Mouse (Mus musculus) liver, embryonic 11.5 days (tissue): Measurements from ENCODE around the gene Tex19.1. TPM values are rescaled to one million over a fixed set of nuclear protein-coding genes. Genes with fewer than 3 reads are reported as not detected.

ENCODE experiments used
- ATAC-seq: fragments of 200-750 bp; cut with Nextera tagmentation; replicated peaks from 2 replicates; pipeline ENCODE4 v1.8.0; 2017; ENCODE audit warnings: moderate number of reproducible peaks, mild to moderate bottlenecking, moderate TSS enrichment, moderate library complexity; ENCODE audit not compliant: low FRiP score
- DNase-seq: peaks from one replicate; pipeline ENCODE4 v3.0.0-alpha.2; 2017; ENCODE audit warnings: low spot score
- H3K27ac ChIP-seq: fragments of 300-500 bp; sonication (generic); 2 replicates; pipeline ENCODE4 v1.5.1; 2014; ENCODE audit warnings: mild to moderate bottlenecking, low read depth, low read length, control low read depth
- H3K27me3 ChIP-seq: fragments of 300-500 bp; sonication (generic); replicated peaks from 2 replicates; pipeline ENCODE4 v1.6.1; 2014; ENCODE audit warnings: low read length, mixed read lengths; ENCODE audit not compliant: control insufficient read depth, insufficient read depth
- H3K36me3 ChIP-seq: fragments of 300-500 bp; sonication (generic); 2 replicates; pipeline ENCODE4 v1.6.1; 2014; ENCODE audit warnings: mild to moderate bottlenecking, low read length, moderate library complexity, mixed read lengths; ENCODE audit not compliant: control insufficient read depth, insufficient read depth
- H3K4me1 ChIP-seq: fragments of 300-500 bp; sonication (generic); replicated peaks from 2 replicates; pipeline ENCODE4 v1.6.1; 2014; ENCODE audit warnings: low read length, mixed read lengths; ENCODE audit not compliant: control insufficient read depth, insufficient read depth
- H3K4me2 ChIP-seq: fragments of 300-500 bp; sonication (generic); 2 replicates; pipeline ENCODE4 v1.6.1; 2014; ENCODE audit warnings: mild to moderate bottlenecking, control low read depth, moderate library complexity
- H3K4me3 ChIP-seq: fragments of 300-500 bp; sonication (generic); 2 replicates; pipeline ENCODE4 v1.5.1; 2014; ENCODE audit warnings: low read depth, low read length, control low read depth
- H3K9ac ChIP-seq: fragments of 300-500 bp; sonication (generic); 2 replicates; pipeline ENCODE4 v1.6.1; 2014; ENCODE audit warnings: low read depth, low read length, control low read depth
- H3K9me3 ChIP-seq: fragments of 300-500 bp; sonication (generic); 2 replicates; pipeline ENCODE4 v1.6.1; 2016; ENCODE audit warnings: low read length, inconsistent platforms, mixed read lengths; ENCODE audit not compliant: control insufficient read depth
- WGBS: fragments of 180-500 bp; shearing (Covaris S2); extraction: QIAGEN DNeasy Blood & Tissue Kit; methylation state at CpG from one replicate; pipeline ENCODE4 v1.1.7; 2014; 5-methylcytosine and 5-hydroxymethylcytosine counted together
- polyA plus RNA-seq: library from polyadenylated mRNA; unstranded; fragments of >200 nt; fragmentation: Nextera tagmentation; extraction: Ambion mirVana; gene quantifications from 2 replicates; pipeline ENCODE4 v1.2.1, GENCODE M21; 2014

The Tex19.1 gene
- polyA plus RNA-seq, 1 experiment from 2014 or later, result 0.43 TPM

DNA sequence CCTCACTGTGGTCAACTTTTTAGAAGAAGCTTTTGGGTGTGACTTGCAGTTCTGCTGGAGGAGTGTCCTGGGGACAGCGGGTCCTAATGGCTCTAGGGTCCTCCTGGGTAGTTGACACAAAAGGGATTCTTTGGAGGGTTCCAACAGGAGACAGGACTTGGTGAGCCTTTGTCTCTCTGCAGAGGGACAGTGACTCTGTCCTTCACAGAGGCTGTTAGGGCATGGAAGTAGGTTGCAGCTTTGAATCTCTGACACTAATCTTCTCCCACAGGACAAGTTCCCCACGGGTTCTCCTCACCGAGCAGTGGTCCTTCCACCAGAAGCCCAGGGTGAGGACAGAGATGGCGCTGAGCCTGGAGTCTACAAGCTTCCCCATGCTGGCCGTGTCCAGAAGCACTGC is 14.0 kb downstream of the Tex19.1 start, which contains the start of gene Uts2r:
Gene Uts2r (plus strand): TSS at position 301 of the 400 bp plus-strand sequence.
- DNase-seq (no peak), ATAC-seq (no peak)
- WGBS, result 79% methylated on average over 5 of the region's 5 CpGs
- 0 out of 2 replicates have a peak, but pooled peaks cover 5% of the 10 kb centered on the region for H3K4me1 ChIP-seq
- H3K27ac ChIP-seq, result no peak within 1 kb of the TSS
- H3K9ac ChIP-seq, result no peak within 1 kb of the TSS
- H3K9me3 ChIP-seq, result no peaks in the 10 kb centered on the region
- no peak within 1 kb of the TSS for H3K4me3 ChIP-seq
- peaks cover 34% of the 10 kb centered on the region for H3K27me3 ChIP-seq
- no peak within 1 kb of the TSS for H3K4me2 ChIP-seq
- no peaks in the 10 kb centered on the region for H3K36me3 ChIP-seq

- DNase-seq, result no peak
- H3K27me3 ChIP-seq, result peaks cover 25% of the 10 kb centered on the region
- no peak for ATAC-seq
- H3K4me3 ChIP-seq, result no peak overlapping the region
- H3K27ac ChIP-seq, result no peak overlapping the region
- H3K4me1 ChIP-seq, result 0 out of 2 replicates have a peak, but pooled peaks cover 5% of the 10 kb centered on the region
- no peaks in the 10 kb centered on the region for H3K9me3 ChIP-seq
- H3K36me3 ChIP-seq, result no peaks in the 10 kb centered on the region
- no peak overlapping the region for H3K4me2 ChIP-seq
- H3K9ac ChIP-seq, result no peak overlapping the region
- WGBS, result 89% methylated on average over 26 of the region's 26 CpGs
Measured at GRCm38 (mm10) chr11:121160636-121161346, 14.8 kb downstream of the Tex19.1 start.

DNA sequence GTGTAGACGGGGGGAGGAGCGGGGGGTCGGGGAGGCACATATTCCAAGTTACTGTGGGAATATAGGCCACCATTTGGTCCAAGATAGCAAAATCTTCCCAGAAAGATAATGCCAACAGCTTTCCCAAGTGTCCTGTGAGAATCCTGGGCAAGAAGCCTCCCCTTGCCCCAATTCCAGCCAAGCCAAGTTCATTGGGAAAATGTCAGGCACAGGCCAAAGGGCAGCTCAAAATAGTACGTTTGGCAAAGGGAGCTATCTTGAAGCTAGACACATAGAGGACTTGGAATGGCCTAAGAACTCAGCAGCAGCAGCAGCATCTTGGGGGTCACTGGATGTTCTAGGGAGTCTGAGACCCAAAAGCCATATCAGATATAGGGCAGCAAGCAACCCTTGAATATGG is 17.8 kb downstream of the Tex19.1 start:
- Histone ChIP-seq H3K9me3 (no peaks in the 10 kb centered on the region), H3K4me1 (no peaks in the 10 kb centered on the region), H3K4me2 (no peak overlapping the region), H3K4me3 (no peak overlapping the region), H3K9ac (no peak overlapping the region), H3K36me3 (no peaks in the 10 kb centered on the region), H3K27ac (no peak overlapping the region), H3K27me3 (peaks cover 2% of the 10 kb centered on the region; the same call in 1 of the 2 replicates)
- WGBS, result 87% methylated on average over 4 of the region's 4 CpGs
- ATAC-seq, result no peak
- no peak for DNase-seq

GRCm38 (mm10) chr11:121173203-121173602 is 27.3 kb downstream of the Tex19.1 start:
- WGBS, result 76% methylated on average over 5 of the region's 5 CpGs
- no peaks in the 10 kb centered on the region for H3K9me3 ChIP-seq

DNA sequence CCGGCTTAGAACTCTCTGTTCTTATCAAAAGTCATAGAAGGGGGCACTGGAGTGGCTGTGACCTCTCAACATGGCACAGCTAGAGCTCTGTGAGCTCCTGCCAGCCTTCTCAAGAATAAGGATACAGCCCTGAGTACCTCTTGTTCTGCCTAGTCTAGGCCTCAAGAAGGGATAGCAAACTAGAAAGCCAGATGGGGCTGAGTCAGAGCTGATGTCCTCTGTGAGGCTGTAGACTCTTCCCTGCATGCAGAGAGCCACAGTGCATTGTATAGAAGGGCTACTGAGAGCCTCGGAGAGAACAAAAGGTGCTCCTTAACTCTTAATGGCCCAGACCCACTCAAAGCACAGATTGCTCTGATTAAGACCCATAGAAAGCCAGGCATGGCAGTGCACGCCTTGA is 28.3 kb downstream of the Tex19.1 start:
- Histone ChIP-seq H3K4me2 (no peak overlapping the region), H3K4me1 (0 out of 2 replicates have a peak, but pooled peaks cover 4% of the 10 kb centered on the region), H3K36me3 (no peaks in the 10 kb centered on the region), H3K4me3 (no peak overlapping the region), H3K27ac (no peak overlapping the region), H3K9ac (no peak overlapping the region), H3K9me3 (no peaks in the 10 kb centered on the region), H3K27me3 (no peaks in the 10 kb centered on the region)
- 52% methylated on average over 3 of the region's 3 CpGs for WGBS
- DNase-seq (no peak), ATAC-seq (no peak)

More at GRCm38 (mm10) chr11:121173203-121173602, 27.3 kb downstream of the Tex19.1 start:
- DNase-seq (no peak), ATAC-seq (no peak)
- Histone ChIP-seq H3K27ac (no peak overlapping the region), H3K27me3 (no peaks in the 10 kb centered on the region), H3K4me2 (no peak overlapping the region), H3K4me3 (no peak overlapping the region), H3K36me3 (no peaks in the 10 kb centered on the region), H3K9ac (no peak overlapping the region), H3K4me1 (0 out of 2 replicates have a peak, but pooled peaks cover 4% of the 10 kb centered on the region)

DNA sequence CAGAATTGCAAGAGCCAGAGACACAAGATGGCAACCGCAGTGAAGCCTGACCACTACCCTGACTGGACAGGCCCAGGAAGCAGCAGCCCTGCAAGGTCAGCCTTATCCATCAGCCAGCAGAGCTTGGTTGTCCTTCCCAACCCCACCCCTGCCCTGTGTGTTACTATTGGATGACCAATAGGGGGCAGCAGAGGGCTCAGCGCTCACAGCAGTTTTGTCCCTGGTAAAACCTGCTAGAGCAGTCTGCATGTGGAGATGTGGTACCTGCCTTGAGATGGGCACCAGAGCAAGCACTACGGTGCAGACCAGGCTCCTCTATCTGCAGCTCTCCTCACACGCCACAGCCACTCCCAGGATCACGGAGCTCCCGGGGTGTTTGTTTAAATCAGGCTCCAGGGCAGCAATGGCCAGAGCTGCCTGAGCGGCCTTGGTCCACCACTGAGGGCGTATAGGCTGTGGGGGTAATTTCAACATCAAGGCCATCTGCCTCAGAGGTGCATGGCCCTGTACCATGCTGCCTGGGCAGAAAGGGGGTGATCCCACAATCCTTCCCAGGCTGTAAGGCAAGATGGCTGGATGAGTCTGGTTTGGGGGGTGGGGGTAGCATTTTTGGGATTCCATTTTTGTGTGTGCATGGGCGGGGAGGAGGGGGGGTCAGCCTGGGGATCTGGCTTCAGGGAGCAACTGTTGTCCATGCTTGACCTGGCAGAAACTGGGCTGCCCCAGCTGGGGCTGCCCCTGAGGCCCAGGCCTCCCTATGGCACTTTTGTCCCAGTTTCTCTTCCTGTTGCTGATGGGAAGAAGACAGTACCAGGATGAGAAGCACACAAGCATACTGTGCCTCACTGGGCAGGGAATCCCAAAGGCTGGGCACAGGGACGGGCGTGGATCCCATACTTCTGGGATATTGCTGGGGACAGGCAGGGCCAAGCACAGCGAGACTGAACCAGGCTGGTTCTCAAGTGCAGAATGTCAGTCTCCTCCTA is 30.6 kb downstream of the Tex19.1 start:
- Histone ChIP-seq H3K27ac (no peak overlapping the region), H3K9ac (no peak overlapping the region), H3K4me2 (no peak overlapping the region), H3K27me3 (no peaks in the 10 kb centered on the region), H3K4me3 (no peak overlapping the region), H3K36me3 (no peaks in the 10 kb centered on the region), H3K9me3 (no peaks in the 10 kb centered on the region), H3K4me1 (0 out of 2 replicates have a peak, but pooled peaks cover 4% of the 10 kb centered on the region)
- WGBS, result 55% methylated on average over 12 of the region's 12 CpGs
- DNase-seq (peak; percentile 50), ATAC-seq (peak; percentile 62)

DNA sequence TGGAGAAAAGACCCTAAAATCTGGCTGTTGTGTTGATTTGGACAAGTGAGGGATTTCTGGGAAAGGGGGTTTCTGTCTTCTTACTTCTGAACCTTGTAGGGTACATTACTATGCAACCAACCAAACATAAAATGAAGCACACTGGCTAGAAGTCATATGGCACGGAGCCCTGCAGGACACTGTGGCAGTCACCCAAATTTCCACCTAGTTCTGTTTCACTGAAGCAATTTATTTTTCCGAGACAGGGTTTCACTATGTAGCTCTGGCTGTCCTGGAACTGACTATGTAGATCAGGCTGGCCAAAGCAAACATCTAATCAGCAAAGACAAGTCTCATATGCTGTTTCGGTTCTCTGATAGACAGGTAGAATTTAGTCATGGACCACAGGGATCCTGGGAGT is 43.7 kb downstream of the Tex19.1 start:
- WGBS, result 84% methylated on average over 3 of the region's 3 CpGs
- H3K27me3 ChIP-seq, result no peaks in the 10 kb centered on the region
- no peaks in the 10 kb centered on the region for H3K9me3 ChIP-seq
- H3K9ac ChIP-seq, result no peak overlapping the region
- H3K4me3 ChIP-seq, result no peak overlapping the region
- H3K27ac ChIP-seq, result no peak overlapping the region
- DNase-seq, result no peak
- no peak for ATAC-seq
- H3K36me3 ChIP-seq, result no peaks in the 10 kb centered on the region
- H3K4me2 ChIP-seq, result no peak overlapping the region
- H3K4me1 ChIP-seq, result no peaks in the 10 kb centered on the region

DNA sequence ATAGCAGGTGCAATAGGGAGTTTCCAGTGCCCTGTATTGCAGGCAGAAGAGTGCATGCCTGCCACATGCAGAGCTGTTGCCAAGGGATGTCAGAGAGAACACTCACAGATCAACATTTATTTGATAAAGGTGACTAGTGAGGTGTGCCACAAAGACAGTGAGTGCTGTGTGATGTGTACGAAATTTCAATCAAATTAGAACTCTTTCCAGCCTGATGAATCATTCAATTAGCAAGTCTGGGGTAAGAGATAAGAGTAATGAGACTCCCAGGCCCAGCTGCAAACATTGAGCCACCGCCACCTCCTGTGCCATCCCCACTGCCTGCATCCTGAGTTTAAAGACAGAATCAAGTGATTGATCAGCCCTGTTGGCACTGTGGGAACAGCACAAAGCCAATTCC is 46.8 kb downstream of the Tex19.1 start:
- Histone ChIP-seq H3K36me3 (no peaks in the 10 kb centered on the region), H3K4me3 (no peak overlapping the region), H3K27me3 (no peaks in the 10 kb centered on the region), H3K4me1 (no peaks in the 10 kb centered on the region), H3K9ac (no peak overlapping the region), H3K9me3 (no peaks in the 10 kb centered on the region), H3K4me2 (no peak overlapping the region), H3K27ac (no peak overlapping the region)
- DNase-seq (no peak), ATAC-seq (no peak)
- WGBS, result 50% methylated on average over 2 of the region's 2 CpGs
